Mouse (Mus musculus): ENCODE data around the gene Gm20708.
"Not testable (repeated sequence)": the region's sequence is repeated elsewhere in the genome, so short reads cannot be mapped to it uniquely, and the experiment has no call there.

The Gm20708 gene

GRCm38 (mm10) chr11:117781199-117781821 is 28.2 kb upstream of the Gm20708 start:
- DNase-seq, result peak; percentile 90

GRCm38 (mm10) chr11:117781993-117782704 is 27.3 kb upstream of the Gm20708 start, which contains the start of the genes Tmc8 and Tmc6:
Gene Tmc8, plus strand, starts transcription at chr11:117782076.
Gene Tmc6, minus strand, starts transcription at chr11:117782198.
- DNase-seq, result peak; percentile 71

- no peak for DNase-seq
Observed at GRCm38 (mm10) chr11:117782705-117783034, 26.8 kb upstream of the Gm20708 start.

GRCm38 (mm10) chr11:117783089-117783488 is 26.4 kb upstream of the Gm20708 start:
- peak; percentile 79 for DNase-seq

GRCm38 (mm10) chr11:117783683-117784309 is 25.7 kb upstream of the Gm20708 start:
- peak; percentile 48 for DNase-seq

- DNase-seq, result peak; percentile 86
Observed at GRCm38 (mm10) chr11:117786294-117786693, 23.2 kb upstream of the Gm20708 start.

GRCm38 (mm10) chr11:117788481-117788880 is 21.0 kb upstream of the Gm20708 start:
- not testable (repeated sequence) for DNase-seq

GRCm38 (mm10) chr11:117790286-117790685 is 19.2 kb upstream of the Gm20708 start:
- peak; percentile 87 for DNase-seq

GRCm38 (mm10) chr11:117790703-117791440 is 18.6 kb upstream of the Gm20708 start:
- DNase-seq, result peak; percentile 67

GRCm38 (mm10) chr11:117791441-117791761 is 18.1 kb upstream of the Gm20708 start:
- DNase-seq, result no peak

- DNase-seq, result peak; percentile 96
Observed at GRCm38 (mm10) chr11:117792281-117792888, 17.1 kb upstream of the Gm20708 start.

- DNase-seq, result no peak
Observed at GRCm38 (mm10) chr11:117794035-117794551, 15.4 kb upstream of the Gm20708 start.

GRCm38 (mm10) chr11:117796954-117797353 is 12.5 kb upstream of the Gm20708 start:
- DNase-seq, result no peak

- no peak for DNase-seq
Observed at GRCm38 (mm10) chr11:117797511-117798159, 11.8 kb upstream of the Gm20708 start, which contains the start of gene 6030468B19Rik. Gene 6030468B19Rik, plus strand, starts transcription at chr11:117797660.

- no peak for DNase-seq
Observed at GRCm38 (mm10) chr11:117798160-117798541, 11.3 kb upstream of the Gm20708 start.

- no peak for DNase-seq
Observed at GRCm38 (mm10) chr11:117799174-117799573, 10.3 kb upstream of the Gm20708 start.

- no peak for DNase-seq
Observed at GRCm38 (mm10) chr11:117800038-117800437, 9.4 kb upstream of the Gm20708 start.

GRCm38 (mm10) chr11:117801650-117802049 is 7.8 kb upstream of the Gm20708 start:
- DNase-seq, result no peak

- no peak for DNase-seq
Observed at GRCm38 (mm10) chr11:117803166-117803688, 6.2 kb upstream of the Gm20708 start.

GRCm38 (mm10) chr11:117806781-117807180 is 2.7 kb upstream of the Gm20708 start:
- no peak for DNase-seq

- peak; percentile 98 for DNase-seq
Observed at GRCm38 (mm10) chr11:117810401-117811046, 1.1 kb downstream of the Gm20708 start.
